In the genomic region with DNA sequence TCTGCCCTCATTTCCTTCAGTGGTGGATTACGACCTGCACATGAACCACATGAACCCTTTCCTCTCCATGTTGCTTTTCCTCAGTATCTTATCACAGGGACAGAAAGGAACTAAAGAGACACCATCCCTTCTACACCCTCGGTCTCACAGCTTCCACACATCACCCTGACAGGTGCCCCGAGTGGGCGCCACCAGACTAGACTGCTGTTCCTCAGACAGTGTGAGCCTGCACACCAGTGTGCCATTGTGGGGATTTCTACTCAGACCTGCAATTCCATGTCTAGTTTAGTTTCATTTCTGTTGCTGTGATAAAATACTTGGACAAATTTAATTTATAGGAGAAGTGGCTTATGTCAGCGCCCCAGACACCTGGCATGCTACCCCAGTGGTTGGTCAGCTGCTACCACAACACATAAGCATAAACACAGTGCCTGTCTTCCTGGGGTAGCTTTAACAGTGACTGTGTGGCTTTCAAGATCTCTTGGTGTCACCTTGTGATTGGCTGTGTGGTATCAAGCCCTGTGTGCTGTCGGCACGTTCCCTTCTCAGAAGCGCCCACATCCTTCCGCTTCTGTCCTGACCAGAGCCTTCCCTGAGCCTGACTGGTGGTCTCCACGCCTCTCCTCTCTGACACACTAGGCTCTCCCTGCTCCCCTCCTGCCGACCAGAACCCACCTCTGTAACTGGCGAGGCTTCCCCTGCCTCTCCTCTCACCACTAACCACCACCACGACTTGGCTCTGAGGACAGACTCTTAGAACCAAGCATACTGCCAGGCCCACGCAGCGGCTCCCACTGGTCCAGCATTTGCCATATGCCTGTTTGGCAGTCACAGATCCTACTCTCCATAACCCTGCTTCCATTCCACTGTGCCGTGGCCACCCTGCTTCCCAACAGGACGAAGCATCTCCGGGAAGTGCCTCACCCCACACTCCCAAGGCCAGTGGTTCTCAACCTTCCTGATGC, we compare ENCODE assay signal across 11 mouse cellular contexts. TPM values are rescaled to one million over a fixed set of nuclear protein-coding genes. Genes with fewer than 3 reads are reported as not detected.
A peak's percentile ranks its signal among the peaks of the same experiment; 100 is the strongest.
DNase-seq lines count a peak whose midpoint lies in the region; ATAC-seq and TF ChIP-seq lines count a peak whose summit lies in the region.
"Had no signal": no experiment of that assay in that cellular context is flagged by ENCODE, and none has a peak within 500 bp of the region (broad histone marks: within the 10 kb centered on the region; RNA-seq: fewer than 3 reads in every experiment).

No protein-coding gene starts in this region.

- no peaks in the 10 kb centered on the region for H3K9me3 ChIP-seq in liver, embryonic 15.5 days (replicated peaks)
- H3K9me3 ChIP-seq: embryonic facial prominence, embryonic 12.5 days; hindbrain, embryonic 10.5 days had no signal

- peaks cover 7% of the 10 kb centered on the region; the same call in 1 of the 2 replicates for H3K4me1 ChIP-seq in liver, embryonic 15.5 days (replicated peaks)
- H3K4me1 ChIP-seq in lung, adult 2 months (ENCODE audit: control insufficient read depth, insufficient read depth, low read length) = no peaks in the 10 kb centered on the region
- H3K4me1 ChIP-seq: embryonic facial prominence, embryonic 12.5 days; hindbrain, embryonic 10.5 days had no signal

- no peak for TF ChIP-seq CTCF in left cerebral cortex, adult 2 months (IDR thresholded peaks at IDR 0.05)
- no peak for TF ChIP-seq CTCF in lung, adult 2 months (IDR thresholded peaks at IDR 0.05; ENCODE audit: insufficient read depth, low read length)

- ATAC-seq in liver, embryonic 15.5 days (ENCODE audit: insufficient read depth) = peak; percentile 54

- WGBS in liver, embryonic 15.5 days (ENCODE audit: insufficient replicate concordance) = 36% methylated on average over 18 of the region's 18 CpGs
- 77% methylated on average over 18 of the region's 18 CpGs for WGBS in lung, adult 2 months

- H3K27me3 ChIP-seq in liver, embryonic 15.5 days = no peaks in the 10 kb centered on the region
- H3K27me3 ChIP-seq: embryonic facial prominence, embryonic 12.5 days had no signal

- no peak for TF ChIP-seq POLR2A in lung, adult 2 months (IDR thresholded peaks at IDR 0.05; ENCODE audit: borderline replicate concordance, extremely low read depth, low read depth, low read length)

- H3K9ac ChIP-seq in liver, embryonic 15.5 days = no peak overlapping the region
- H3K9ac ChIP-seq: embryonic facial prominence, embryonic 12.5 days; lung, embryonic 14.5 days had no signal

- H3K36me3 ChIP-seq in liver, embryonic 15.5 days (replicated peaks) = no peaks in the 10 kb centered on the region

- no peak overlapping the region for H3K4me3 ChIP-seq in left cerebral cortex, adult 2 months
- H3K4me3 ChIP-seq in liver, embryonic 15.5 days (replicated peaks) = no peak overlapping the region
- no peak overlapping the region for H3K4me3 ChIP-seq in lung, adult 2 months (replicated peaks; ENCODE audit: extremely low read depth, low read depth, low read length)
- H3K4me3 ChIP-seq: embryonic facial prominence, embryonic 12.5 days; hindbrain, embryonic 10.5 days had no signal

- intact Hi-C loops in left cerebral cortex, adult 2 months (cut with DNase I) = loop anchor here (5.0 kb wide), 2 partner anchors 154 to 171 kb away; no protein-coding TSS in a partner anchor

- peak in 1 of 2 experiments; percentile 64 for DNase-seq in left cerebral cortex, adult 2 months (ENCODE audit: extremely low spot score in 1 of 2, low spot score in 2 of 2)
- no peak for DNase-seq in left cerebral cortex, adult 11 months (ENCODE audit: low spot score)
- DNase-seq in cerebellum, adult 11-12 months = peak; percentile 74
- DNase-seq in thymus, postnatal 14 days = peak; percentile 81
- DNase-seq in kidney, postnatal 36 days = no peak
- no peak for DNase-seq in lung, adult 2 months
- DNase-seq in urinary bladder, adult 2 months (ENCODE audit: low spot score) = no peak
- DNase-seq: lung, embryonic 14.5 days had no signal

- no peak overlapping the region for H3K4me2 ChIP-seq in liver, embryonic 15.5 days
- H3K4me2 ChIP-seq: embryonic facial prominence, embryonic 12.5 days; lung, embryonic 14.5 days had no signal

- peak overlapping the region; percentile 34; the same call in 1 of the 2 replicates for H3K27ac ChIP-seq in left cerebral cortex, adult 2 months
- 0 out of 2 replicates have a peak overlapping the region, but pooled peaks have one; percentile 3 for H3K27ac ChIP-seq in liver, embryonic 15.5 days (replicated peaks)
- H3K27ac ChIP-seq: embryonic facial prominence, embryonic 12.5 days; hindbrain, embryonic 10.5 days had no signal

RNA-seq across cellular contexts. Expression of a gene that starts 27.2 kb away (rescaled TPM):
- 10 to 100 TPM; 33.6 to 36.1 TPM for total RNA-seq in left cerebral cortex, adult 2 months (2021)
- polyA plus RNA-seq in liver, embryonic 15.5 days (2015; fragmentation: Nextera tagmentation; extraction: Ambion mirVana) = 4.4 and 5.9 TPM in 2 replicates
- 17.0 and 21.9 TPM in 2 replicates for polyA plus RNA-seq in lung, adult 2 months (2012; rRNA removed)
- polyA plus RNA-seq in urinary bladder, adult 2 months (2012; rRNA removed) = 18.6 and 21.8 TPM in 2 replicates

Comparison
In these comparisons a context has a peak if more than half of its experiments do, and no peak if none do; other contexts are left out.
1. DNase-seq: peak in cerebellum, adult 11-12 months (single experiment) and thymus, postnatal 14 days (single experiment); none in left cerebral cortex, adult 11 months (single experiment), kidney, postnatal 36 days (0 of 2), lung, adult 2 months (single experiment) and urinary bladder, adult 2 months (single experiment).